Mouse (Mus musculus): ENCODE measurements around the gene Orm1.
A peak's percentile ranks its signal among the peaks of the same experiment; 100 is the strongest.

Orm1 gene

GRCm38 (mm10) chr4:63344295-63344694 lies at the start of gene Orm1:
TSS of gene Orm1 (plus strand) at chr4:63344560.
- no peak for DNase-seq

GRCm38 (mm10) chr4:63295641-63296040 lies 48.7 kb upstream of the Orm1 start:
- no peak for DNase-seq

- DNase-seq: no peak
Observed at GRCm38 (mm10) chr4:63296263-63296662, 48.1 kb upstream of the Orm1 start.

GRCm38 (mm10) chr4:63296876-63297275 lies 47.5 kb upstream of the Orm1 start:
- DNase-seq: no peak

GRCm38 (mm10) chr4:63298191-63298590 lies 46.2 kb upstream of the Orm1 start:
- DNase-seq: no peak

GRCm38 (mm10) chr4:63302641-63303040 lies 41.7 kb upstream of the Orm1 start:
- DNase-seq: no peak

- DNase-seq: peak; percentile 97
Observed at GRCm38 (mm10) chr4:63307175-63308062, 36.9 kb upstream of the Orm1 start.

GRCm38 (mm10) chr4:63308316-63308715 lies 36.0 kb upstream of the Orm1 start:
- DNase-seq: no peak

- peak in 1 of 2 experiments; percentile 22 for DNase-seq
Observed at GRCm38 (mm10) chr4:63310247-63310855, 34.0 kb upstream of the Orm1 start.

GRCm38 (mm10) chr4:63311426-63311825 lies 32.9 kb upstream of the Orm1 start:
- no peak for DNase-seq

GRCm38 (mm10) chr4:63314063-63314462 lies 30.3 kb upstream of the Orm1 start:
- DNase-seq: no peak

GRCm38 (mm10) chr4:63316076-63316746 lies 28.1 kb upstream of the Orm1 start:
- peak in 1 of 2 experiments; percentile 46 for DNase-seq

- DNase-seq: peak; percentile 90 to 91
Observed at GRCm38 (mm10) chr4:63319566-63319965, 24.8 kb upstream of the Orm1 start.

GRCm38 (mm10) chr4:63323275-63323815 lies 21.0 kb upstream of the Orm1 start:
- no peak for DNase-seq

- no peak for DNase-seq
Observed at GRCm38 (mm10) chr4:63333403-63333802, 11.0 kb upstream of the Orm1 start.

GRCm38 (mm10) chr4:63338414-63339076 lies 5.8 kb upstream of the Orm1 start:
- DNase-seq: no peak

- no peak for DNase-seq
Observed at GRCm38 (mm10) chr4:63342491-63342890, 1.9 kb upstream of the Orm1 start.

- no peak for DNase-seq
Observed at GRCm38 (mm10) chr4:63343608-63344007, 752 bp upstream of the Orm1 start.

- no peak for DNase-seq
Observed at GRCm38 (mm10) chr4:63345261-63345660, 901 bp downstream of the Orm1 start.

- DNase-seq: no peak
Observed at GRCm38 (mm10) chr4:63346659-63347058, 2.3 kb downstream of the Orm1 start.

GRCm38 (mm10) chr4:63348524-63348923 lies 4.2 kb downstream of the Orm1 start:
- no peak for DNase-seq

- DNase-seq: no peak
Observed at GRCm38 (mm10) chr4:63355877-63356665, 11.7 kb downstream of the Orm1 start, which contains the start of gene Orm3. TSS of gene Orm3 (plus strand) at chr4:63356162.
